11 mouse cellular contexts compared by ENCODE assay signal in genomic region chr7:114311209-114311608, GRCm38 (mm10). TPM values are rescaled to one million over a fixed set of nuclear protein-coding genes. Genes with fewer than 3 reads are reported as not detected.
A peak's percentile ranks its signal among the peaks of the same experiment; 100 is the strongest.
DNase-seq lines count a peak whose midpoint lies in the region; ATAC-seq and TF ChIP-seq lines count a peak whose summit lies in the region.
"Had no signal": no experiment of that assay in that cellular context is flagged by ENCODE, and none has a peak within 500 bp of the region (broad histone marks: within the 10 kb centered on the region; RNA-seq: fewer than 3 reads in every experiment).

No protein-coding gene starts in this region.

- H3K9me3 ChIP-seq in heart, embryonic 13.5 days = no peaks in the 10 kb centered on the region
- no peaks in the 10 kb centered on the region for H3K9me3 ChIP-seq in heart, embryonic 15.5 days (replicated peaks)
- H3K9me3 ChIP-seq in liver, postnatal 0 days (ENCODE audit: low read length) = no peaks in the 10 kb centered on the region
- H3K9me3 ChIP-seq: midbrain, embryonic 12.5 days had no signal

- peak; percentile 74; the same call in 1 of the 2 replicates for ATAC-seq in heart, embryonic 13.5 days (ENCODE audit: extremely low read depth, insufficient number of reproducible peaks, low FRiP score, low TSS enrichment)
- ATAC-seq in heart, embryonic 15.5 days (replicated peaks; ENCODE audit: insufficient number of reproducible peaks, insufficient read depth, low FRiP score, low read depth) = peak; percentile 69
- ATAC-seq in liver, postnatal 0 days = peak; percentile 97
- no peak for ATAC-seq in inflammation-experienced regulatory T-cells, adult 6 months

- no peak for TF ChIP-seq EP300 in liver, postnatal 0 days (IDR thresholded peaks at IDR 0.05; ENCODE audit: low read depth)

- H3K4me1 ChIP-seq in heart, embryonic 13.5 days = peaks cover 14% of the 10 kb centered on the region
- peaks cover 10% of the 10 kb centered on the region for H3K4me1 ChIP-seq in heart, embryonic 15.5 days (replicated peaks)
- peaks cover 9% of the 10 kb centered on the region; the same call in 1 of the 2 replicates for H3K4me1 ChIP-seq in liver, postnatal 0 days (ENCODE audit: insufficient read depth)
- H3K4me1 ChIP-seq: midbrain, embryonic 12.5 days had no signal

- no peak overlapping the region for H3K4me3 ChIP-seq in heart, embryonic 13.5 days
- H3K4me3 ChIP-seq in heart, embryonic 15.5 days = no peak overlapping the region
- no peak overlapping the region for H3K4me3 ChIP-seq in liver, postnatal 0 days (ENCODE audit: low read depth, low read length)
- H3K4me3 ChIP-seq: heart, adult 2 months; midbrain, embryonic 12.5 days had no signal

- WGBS in heart, embryonic 13.5 days = 31% methylated on average over 5 of the region's 5 CpGs
- 19% methylated on average over 5 of the region's 5 CpGs for WGBS in heart, embryonic 15.5 days
- WGBS in liver, postnatal 0 days (ENCODE audit: insufficient replicate concordance) = 61% methylated on average over 5 of the region's 5 CpGs

- H3K9ac ChIP-seq in heart, embryonic 13.5 days = no peak overlapping the region
- no peak overlapping the region for H3K9ac ChIP-seq in heart, embryonic 15.5 days
- no peak overlapping the region; the same call in 1 of the 2 replicates for H3K9ac ChIP-seq in liver, postnatal 0 days (replicated peaks)
- H3K9ac ChIP-seq: midbrain, embryonic 12.5 days had no signal

- intact Hi-C loops in heart, postnatal 25 days (cut with DNase I) = no loop called here

- TF ChIP-seq CTCF in liver, postnatal 0 days (IDR thresholded peaks at IDR 0.05; ENCODE audit: low read depth) = no peak

- peak overlapping the region; percentile 26 for H3K27ac ChIP-seq in heart, embryonic 13.5 days (replicated peaks)
- H3K27ac ChIP-seq in heart, embryonic 15.5 days = peak overlapping the region; percentile 49
- H3K27ac ChIP-seq in liver, postnatal 0 days (ENCODE audit: low read depth) = no peak overlapping the region
- H3K27ac ChIP-seq: heart, adult 2 months; midbrain, embryonic 12.5 days had no signal

- no peaks in the 10 kb centered on the region for H3K27me3 ChIP-seq in heart, embryonic 13.5 days (replicated peaks)
- H3K27me3 ChIP-seq in heart, embryonic 15.5 days = no peaks in the 10 kb centered on the region
- H3K27me3 ChIP-seq in liver, postnatal 0 days (ENCODE audit: insufficient read depth, low read length) = no peaks in the 10 kb centered on the region
- H3K27me3 ChIP-seq: midbrain, embryonic 12.5 days had no signal

- peak overlapping the region; percentile 29 for H3K4me2 ChIP-seq in heart, embryonic 13.5 days
- H3K4me2 ChIP-seq in heart, embryonic 15.5 days = peak overlapping the region; percentile 29
- H3K4me2 ChIP-seq in liver, postnatal 0 days (ENCODE audit: low read depth, low read length) = peak overlapping the region; percentile 16; the same call in 1 of the 2 replicates
- H3K4me2 ChIP-seq: midbrain, embryonic 12.5 days had no signal

- no peaks in the 10 kb centered on the region for H3K36me3 ChIP-seq in heart, embryonic 13.5 days
- no peaks in the 10 kb centered on the region for H3K36me3 ChIP-seq in heart, embryonic 15.5 days
- H3K36me3 ChIP-seq in liver, postnatal 0 days (replicated peaks; ENCODE audit: insufficient read depth, low read length) = no peaks in the 10 kb centered on the region
- H3K36me3 ChIP-seq: midbrain, embryonic 12.5 days had no signal

- DNase-seq in heart, postnatal 25 days (ENCODE audit: low spot score) = no peak
- DNase-seq in retina, postnatal 1 day = peak; percentile 34
- no peak for DNase-seq in retina, embryonic 14.5 days (ENCODE audit: low spot score)
- DNase-seq in liver, postnatal 0 days = peak; percentile 79
- DNase-seq in layer of hippocampus, adult 9-11 months = no peak
- DNase-seq: thymus, postnatal 36 days had no signal

RNA-seq across cellular contexts. Expression of gene Psma1, which starts 35.3 kb away (rescaled TPM):
- polyA plus RNA-seq in heart, embryonic 13.5 days (2015; fragmentation: Nextera tagmentation; extraction: Ambion mirVana) = 327 and 356 TPM in 2 replicates
- 100 to 1,000 TPM; 134 to 146 TPM for total RNA-seq in heart, postnatal 25 days (2021)
- polyA plus RNA-seq in heart, embryonic 15.5 days (2015; fragmentation: Nextera tagmentation; extraction: Ambion mirVana) = 289 and 308 TPM in 2 replicates
- polyA plus RNA-seq in liver, postnatal 0 days (2015; fragmentation: Nextera tagmentation; extraction: Ambion mirVana) = 163 and 170 TPM in 2 replicates
- 100 to 1,000 TPM; 227 to 338 (median 255) TPM for polyA plus RNA-seq in inflammation-experienced regulatory T-cells, adult 6 months (2017; shearing (Covaris generic))

RNA-seq across cellular contexts. Expression of gene Copb1, which starts 56.7 kb away (rescaled TPM):
- polyA plus RNA-seq in heart, embryonic 13.5 days (2015; fragmentation: Nextera tagmentation; extraction: Ambion mirVana) = 79.0 and 80.6 TPM in 2 replicates
- total RNA-seq in heart, postnatal 25 days (2021) = 10 to 100 TPM; 40.0 to 44.6 TPM
- 67.8 and 73.5 TPM in 2 replicates for polyA plus RNA-seq in heart, embryonic 15.5 days (2015; fragmentation: Nextera tagmentation; extraction: Ambion mirVana)
- polyA plus RNA-seq in liver, postnatal 0 days (2015; fragmentation: Nextera tagmentation; extraction: Ambion mirVana) = 51.4 and 53.2 TPM in 2 replicates
- 100 to 1,000 TPM; 114 to 150 (median 118) TPM for polyA plus RNA-seq in inflammation-experienced regulatory T-cells, adult 6 months (2017; shearing (Covaris generic))

Comparison
In these comparisons a context has a peak if more than half of its experiments do, and no peak if none do; other contexts are left out.
1. DNase-seq: peak in retina, postnatal 1 day (single experiment) and liver, postnatal 0 days (single experiment); none in heart, postnatal 25 days (single experiment), retina, embryonic 14.5 days (single experiment) and layer of hippocampus, adult 9-11 months (single experiment).
2. Peak in every context shown above with its lines, with median percentiles within 50 percentile points of each other: H3K4me2 ChIP-seq.